Mouse (Mus musculus) cerebellum, adult 2 months (tissue): Measurements from ENCODE around the gene Slc12a8. TPM values are rescaled to one million over a fixed set of nuclear protein-coding genes. Genes with fewer than 3 reads are reported as not detected.

Experiments
- DNase-seq, 2 experiments: peaks; one replicate each; pipeline ENCODE4 v3.0.0; 2021
- H3K27ac ChIP-seq: fragments of 200-500 bp; 2 replicates; pipeline ENCODE4 v1.5.1; 2012; ENCODE audit warnings: low read length, control low read depth, inconsistent platforms; ENCODE audit not compliant: insufficient read depth
- H3K27me3 ChIP-seq: fragments of 200-500 bp; 2 replicates; pipeline ENCODE4 v1.6.1; 2012; ENCODE audit warnings: inconsistent platforms, mild to moderate bottlenecking, low read length, moderate library complexity; ENCODE audit not compliant: control insufficient read depth, insufficient read depth
- H3K4me1 ChIP-seq: fragments of 200-500 bp; 2 replicates; pipeline ENCODE4 v1.6.1; 2011; ENCODE audit warnings: low read length; ENCODE audit not compliant: control insufficient read depth, insufficient read depth
- H3K4me3 ChIP-seq: fragments of 200-500 bp; replicated peaks from 2 replicates; pipeline ENCODE3; 2011; ENCODE audit warnings: mild to moderate bottlenecking, low read depth, low read length, control low read depth; ENCODE audit not compliant: insufficient read depth
- CTCF ChIP-seq: fragments of 200-500 bp; IDR thresholded peaks from 2 replicates; pipeline ENCODE4 v1.5.1; 2011; ENCODE audit warnings: low read depth, mild to moderate bottlenecking, control low read depth, low read length, moderate library complexity, borderline replicate concordance; ENCODE audit not compliant: insufficient read depth
- POLR2A ChIP-seq: fragments of 200-500 bp; IDR thresholded peaks from 2 replicates; pipeline ENCODE4 v1.6.1; 2011; ENCODE audit warnings: low read length, control low read depth, borderline replicate concordance; ENCODE audit not compliant: insufficient read depth
- WGBS: fragments of 180-500 bp; shearing (Covaris S2); methylation state at CpG from one replicate; pipeline ENCODE4 v1.1.7; 2018; 5-methylcytosine and 5-hydroxymethylcytosine counted together
- polyA plus RNA-seq: library from polyadenylated mRNA; depleted of rRNA; stranded (reverse); fragments of >200 nt; gene quantifications from 2 replicates; pipeline ENCODE4 v1.2.3, GENCODE M21; 2012; rRNA removed

The Slc12a8 gene
- polyA plus RNA-seq, 1 experiment: 4.9 TPM

DNA sequence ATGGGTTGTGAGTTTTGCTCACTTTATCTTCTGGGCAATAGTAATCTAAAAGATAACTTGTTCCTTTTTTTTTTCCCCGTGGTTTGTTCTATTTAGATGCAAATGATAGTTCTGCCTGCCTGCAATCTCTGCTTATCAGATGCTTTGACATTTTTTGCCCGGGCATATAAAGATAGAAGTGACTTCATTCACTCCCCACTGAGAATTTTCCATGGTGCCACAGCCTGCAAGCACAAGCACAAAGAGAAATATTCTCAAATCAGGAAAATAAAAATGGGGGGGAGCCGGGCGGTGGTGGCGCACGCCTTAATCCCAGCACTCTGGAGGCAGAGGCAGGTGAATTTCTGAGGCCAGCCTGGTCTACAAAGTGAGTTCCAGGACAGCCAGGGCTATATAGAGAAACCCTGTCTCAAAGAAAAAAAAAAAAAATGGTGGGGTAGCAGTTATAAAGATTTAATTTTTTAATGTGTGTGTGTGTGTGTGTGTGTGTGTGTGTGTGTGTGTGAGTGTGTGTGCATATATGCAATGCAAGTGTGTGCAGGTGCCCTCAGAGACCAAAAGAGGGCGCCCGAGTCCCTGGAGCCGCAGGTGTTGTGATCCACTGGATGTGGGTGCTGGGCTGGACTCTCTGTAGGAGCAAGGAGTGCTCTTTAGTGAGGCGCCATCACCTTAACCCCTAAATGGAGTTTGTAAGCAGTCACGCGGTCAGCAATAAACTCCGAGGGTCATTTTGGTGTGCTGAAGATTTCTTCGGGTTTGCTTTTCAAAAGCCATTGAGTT lies 189.2 kb downstream of the Slc12a8 start:
- H3K4me3 ChIP-seq: no peak overlapping the region
- no peaks in the 10 kb centered on the region for H3K27me3 ChIP-seq
- peaks cover 27% of the 10 kb centered on the region for H3K4me1 ChIP-seq
- TF ChIP-seq POLR2A (no peak), CTCF (0 out of 2 replicates have a peak, but pooled peaks have one; percentile 4)
- DNase-seq: peak; percentile 49 to 76
- WGBS: 64% methylated on average over 14 of the region's 14 CpGs
- H3K27ac ChIP-seq: peak overlapping the region; percentile 64

DNA sequence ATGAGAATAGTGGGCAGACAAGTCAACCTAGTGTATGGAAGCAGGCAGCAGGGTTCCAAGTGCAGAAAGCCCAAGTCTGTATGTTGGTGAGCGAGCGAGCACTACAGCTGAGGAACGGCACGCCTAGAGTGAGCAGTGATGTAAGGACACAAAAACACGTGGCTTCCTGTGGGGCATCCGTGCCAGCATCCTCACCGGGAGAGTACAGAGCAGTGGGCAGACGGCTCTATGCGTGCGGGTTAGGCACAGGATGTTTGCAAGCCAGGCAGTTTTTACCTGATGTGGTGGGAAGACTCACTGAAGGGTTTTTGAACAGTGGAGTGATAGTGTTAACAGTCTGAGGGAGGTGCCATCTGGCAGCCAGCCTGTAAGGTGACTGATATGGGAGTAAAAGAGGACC lies 190.9 kb downstream of the Slc12a8 start:
- DNase-seq: peak; percentile 50 to 62
- peaks cover 27% of the 10 kb centered on the region for H3K4me1 ChIP-seq
- no peak overlapping the region for H3K4me3 ChIP-seq
- WGBS: 29% methylated on average over 10 of the region's 10 CpGs
- no peak for TF ChIP-seq POLR2A
- no peak for TF ChIP-seq CTCF
- H3K27ac ChIP-seq: 0 out of 2 replicates have a peak overlapping the region, but pooled peaks have one; percentile 17
- H3K27me3 ChIP-seq: no peaks in the 10 kb centered on the region

DNA sequence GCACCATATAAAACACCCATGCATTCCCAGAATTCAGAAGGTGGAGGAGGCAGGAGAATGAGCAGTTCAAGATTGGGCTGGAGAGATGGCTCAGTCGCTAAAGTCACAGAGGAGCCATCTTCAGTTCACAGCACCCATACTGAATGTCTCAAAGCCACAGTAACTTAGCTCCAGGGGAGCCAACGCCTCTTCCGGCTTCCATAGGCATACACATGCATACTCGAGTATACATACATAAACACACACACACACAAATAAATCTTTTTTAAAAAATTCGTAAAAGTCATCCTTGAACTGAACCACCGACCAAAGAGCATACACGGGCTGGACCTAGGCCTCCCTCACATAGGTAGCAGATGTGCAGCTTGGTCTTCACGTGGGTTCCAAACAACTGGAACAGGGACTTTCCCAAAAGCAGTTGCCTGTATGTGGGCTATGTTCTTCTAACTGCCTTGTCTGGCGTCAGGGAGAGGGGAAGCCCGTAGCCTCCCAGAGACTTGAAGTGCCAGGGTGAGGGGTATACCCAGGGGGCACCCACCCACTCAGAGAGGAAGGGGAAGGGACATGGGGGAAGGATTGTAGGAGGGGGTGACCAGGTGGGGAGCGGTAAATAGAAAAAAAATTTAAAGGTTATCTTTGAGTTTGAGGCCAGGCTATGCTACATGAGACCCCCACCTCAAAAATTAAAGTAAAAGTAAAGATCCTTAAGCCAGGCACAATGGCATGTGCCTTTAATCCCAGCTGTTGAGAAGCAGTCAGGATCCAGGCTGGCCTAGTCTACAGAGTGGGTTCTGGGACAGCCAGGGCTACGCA lies 191.7 kb downstream of the Slc12a8 start:
- DNase-seq: no peak

More for the DNA sequence above, 191.7 kb downstream of the Slc12a8 start:
- no peak overlapping the region for H3K27ac ChIP-seq
- no peak for TF ChIP-seq POLR2A
- no peak for TF ChIP-seq CTCF
- no peak overlapping the region for H3K4me3 ChIP-seq
- 98% methylated on average over 12 of the region's 12 CpGs for WGBS
- peaks cover 27% of the 10 kb centered on the region for H3K4me1 ChIP-seq
- H3K27me3 ChIP-seq: no peaks in the 10 kb centered on the region

Other genes with a start within 250 kb of the Slc12a8 start
- 26.9 and 27.5 TPM in 2 replicates for gene Zfp148, start 136.5 kb upstream of the Slc12a8 start, polyA plus RNA-seq
- gene Heg1, start 167.0 kb downstream of the Slc12a8 start, polyA plus RNA-seq: 21.9 and 24.4 TPM in 2 replicates